Mouse (Mus musculus) heart, embryonic 13.5 days (tissue): ENCODE data around the gene Snf8. TPM values are rescaled to one million over a fixed set of nuclear protein-coding genes. Genes with fewer than 3 reads are reported as not detected.

Source experiments
- ATAC-seq: fragments of 200-750 bp; cut with Nextera tagmentation; 2 replicates; pipeline ENCODE4 v1.8.0; 2017; ENCODE audit warnings: moderate TSS enrichment; ENCODE audit not compliant: insufficient number of reproducible peaks, low FRiP score, low TSS enrichment; ENCODE audit errors: extremely low read depth
- H3K27ac ChIP-seq: fragments of 300-500 bp; sonication (generic); replicated peaks from 2 replicates; pipeline ENCODE4 v1.5.1; 2015; ENCODE audit warnings: moderate library complexity, mild to moderate bottlenecking, inconsistent platforms
- H3K27me3 ChIP-seq: fragments of 300-500 bp; sonication (generic); replicated peaks from 2 replicates; pipeline ENCODE4 v1.6.1; 2015; ENCODE audit warnings: mild to moderate bottlenecking, inconsistent platforms
- H3K36me3 ChIP-seq: fragments of 300-500 bp; sonication (generic); 2 replicates; pipeline ENCODE4 v1.6.1; 2015; ENCODE audit warnings: mild to moderate bottlenecking, inconsistent platforms
- H3K4me1 ChIP-seq: fragments of 300-500 bp; sonication (generic); 2 replicates; pipeline ENCODE4 v1.6.1; 2015; ENCODE audit warnings: inconsistent platforms
- H3K4me2 ChIP-seq: fragments of 300-500 bp; sonication (generic); 2 replicates; pipeline ENCODE4 v1.6.1; 2015; ENCODE audit warnings: inconsistent platforms, mild to moderate bottlenecking, moderate library complexity
- H3K4me3 ChIP-seq: fragments of 300-500 bp; sonication (generic); 2 replicates; pipeline ENCODE4 v1.5.1; 2015; ENCODE audit warnings: moderate library complexity, mild to moderate bottlenecking, inconsistent platforms
- H3K9ac ChIP-seq: fragments of 300-500 bp; sonication (generic); 2 replicates; pipeline ENCODE4 v1.6.1; 2015; ENCODE audit warnings: inconsistent platforms, mild to moderate bottlenecking, moderate library complexity
- H3K9me3 ChIP-seq: fragments of 300-500 bp; sonication (generic); 2 replicates; pipeline ENCODE4 v1.6.1; 2016; ENCODE audit warnings: inconsistent platforms
- WGBS: fragments of 180-500 bp; shearing (Covaris S2); methylation state at CpG from one replicate; pipeline ENCODE4 v1.1.7; 2015; ENCODE audit warnings: mixed read lengths; 5-methylcytosine and 5-hydroxymethylcytosine counted together
- polyA plus RNA-seq: library from polyadenylated mRNA; unstranded; fragments of >200 nt; fragmentation: Nextera tagmentation; extraction: Ambion mirVana; gene quantifications from 2 replicates; pipeline ENCODE4 v1.2.1, GENCODE M21; 2015

Snf8 gene
- polyA plus RNA-seq = 68.3 and 74.7 TPM in 2 replicates

DNA sequence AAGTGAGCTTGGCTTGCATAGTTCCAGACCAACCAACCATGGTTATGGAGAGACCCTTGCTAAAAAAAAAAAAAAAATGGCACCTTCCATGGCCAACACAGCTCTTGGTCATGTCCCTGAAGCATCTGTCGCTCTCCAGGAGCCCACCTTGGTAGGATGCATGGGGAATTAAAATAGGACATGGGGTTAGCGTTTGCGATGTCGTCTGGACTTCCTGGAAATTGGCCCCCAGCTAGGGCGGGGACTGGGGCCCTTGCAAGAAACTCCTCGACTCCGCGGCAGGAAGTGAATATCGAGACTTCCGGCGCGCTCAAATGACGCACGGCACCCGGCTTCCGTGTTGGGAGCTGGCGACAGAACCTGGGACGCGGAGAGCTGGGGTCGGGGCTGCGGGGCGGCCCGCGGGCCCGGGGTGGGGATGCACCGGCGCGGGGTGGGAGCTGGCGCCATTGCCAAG is at the start of gene Snf8:
Gene Snf8, plus strand, starts transcription at position 290 of the 457 bp plus-strand sequence.
- H3K27ac ChIP-seq = peak within 1 kb of the TSS; percentile 61
- H3K9me3 ChIP-seq = peaks cover 3% of the 10 kb centered on the region; the same call in 1 of the 2 replicates
- peaks cover 22% of the 10 kb centered on the region for H3K4me1 ChIP-seq
- H3K4me3 ChIP-seq = peak within 1 kb of the TSS; percentile 83
- WGBS = 0% methylated on average over 29 of the region's 29 CpGs
- ATAC-seq = peak; percentile 51
- H3K36me3 ChIP-seq = peaks cover 22% of the 10 kb centered on the region
- no peaks in the 10 kb centered on the region; the same call in 1 of the 2 replicates for H3K27me3 ChIP-seq
- peak within 1 kb of the TSS; percentile 91 for H3K9ac ChIP-seq
- H3K4me2 ChIP-seq = peak within 1 kb of the TSS; percentile 95

GRCm38 (mm10) chr11:95987854-95988447 is 46.7 kb upstream of the Snf8 start:
- Histone ChIP-seq H3K9ac (peak overlapping the region; percentile 73), H3K27ac (peak overlapping the region; percentile 81), H3K4me2 (peak overlapping the region; percentile 38), H3K36me3 (peaks cover 7% of the 10 kb centered on the region; the same call in 1 of the 2 replicates), H3K4me1 (peaks cover 80% of the 10 kb centered on the region), H3K9me3 (no peaks in the 10 kb centered on the region), H3K4me3 (no peak overlapping the region), H3K27me3 (no peaks in the 10 kb centered on the region)
- ATAC-seq = no peak
- WGBS = 67% methylated on average over 6 of the region's 6 CpGs

- Histone ChIP-seq H3K4me1 (peaks cover 80% of the 10 kb centered on the region), H3K36me3 (peaks cover 7% of the 10 kb centered on the region; the same call in 1 of the 2 replicates), H3K27ac (peak overlapping the region; percentile 81), H3K4me2 (peak overlapping the region; percentile 38), H3K27me3 (no peaks in the 10 kb centered on the region), H3K9me3 (no peaks in the 10 kb centered on the region), H3K9ac (peak overlapping the region; percentile 73), H3K4me3 (no peak overlapping the region)
- WGBS = 23% methylated on average over 9 of the region's 9 CpGs
- no peak for ATAC-seq
These were observed 46.2 kb upstream of the Snf8 start for GRCm38 (mm10) chr11:95988533-95988932.

- peak overlapping the region; percentile 86 for H3K4me2 ChIP-seq
- H3K36me3 ChIP-seq = peaks cover 18% of the 10 kb centered on the region
- ATAC-seq = no peak
- no peak overlapping the region for H3K4me3 ChIP-seq
- H3K9me3 ChIP-seq = no peaks in the 10 kb centered on the region
- H3K27ac ChIP-seq = peak overlapping the region; percentile 92
- H3K9ac ChIP-seq = peak overlapping the region; percentile 73
- H3K27me3 ChIP-seq = no peaks in the 10 kb centered on the region
- WGBS = 67% methylated on average over 8 of the region's 8 CpGs
- H3K4me1 ChIP-seq = peaks cover 78% of the 10 kb centered on the region
These were observed 44.8 kb upstream of the Snf8 start for GRCm38 (mm10) chr11:95989864-95990263.

DNA sequence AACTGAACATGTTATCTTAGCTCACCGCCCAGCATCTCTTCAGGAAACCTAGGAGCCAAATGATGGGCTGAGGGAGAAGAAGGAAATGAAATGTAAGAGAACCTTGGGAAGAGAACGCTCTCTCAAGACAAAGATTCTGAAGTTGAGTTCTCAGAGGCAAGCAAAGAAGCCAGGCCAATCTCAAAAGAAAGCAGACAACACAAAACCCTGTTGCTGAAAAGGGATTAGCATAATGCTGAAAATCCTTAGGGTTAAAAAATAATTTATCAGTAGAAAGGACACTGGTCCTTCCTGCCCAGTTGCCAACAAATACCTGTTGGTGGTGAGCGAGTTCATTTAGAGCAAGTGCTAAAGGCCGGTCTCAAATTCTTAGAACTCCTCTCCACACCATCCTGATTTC is 44.3 kb upstream of the Snf8 start:
- Histone ChIP-seq H3K27ac (peak overlapping the region; percentile 92), H3K27me3 (no peaks in the 10 kb centered on the region), H3K4me2 (peak overlapping the region; percentile 86), H3K9ac (peak overlapping the region; percentile 91), H3K9me3 (no peaks in the 10 kb centered on the region), H3K36me3 (peaks cover 23% of the 10 kb centered on the region), H3K4me3 (peak overlapping the region; percentile 61), H3K4me1 (peaks cover 78% of the 10 kb centered on the region)
- whole genome bisulfite sequencing = 43% methylated on average over 4 of the region's 4 CpGs
- no peak for ATAC-seq

GRCm38 (mm10) chr11:95990886-95991708 is 43.6 kb upstream of the Snf8 start:
- Histone ChIP-seq H3K9me3 (no peaks in the 10 kb centered on the region), H3K4me3 (peak overlapping the region; percentile 61), H3K4me1 (peaks cover 76% of the 10 kb centered on the region), H3K27ac (peak overlapping the region; percentile 92), H3K4me2 (peak overlapping the region; percentile 86), H3K36me3 (peaks cover 29% of the 10 kb centered on the region), H3K27me3 (no peaks in the 10 kb centered on the region), H3K9ac (peak overlapping the region; percentile 91)
- peak; percentile 35 for ATAC-seq
- 5% methylated on average over 47 of the region's 49 CpGs for WGBS

GRCm38 (mm10) chr11:95994151-95994550 is 40.5 kb upstream of the Snf8 start:
- no peaks in the 10 kb centered on the region for H3K27me3 ChIP-seq
- no peak for ATAC-seq
- no peak overlapping the region for H3K27ac ChIP-seq
- no peak overlapping the region for H3K9ac ChIP-seq
- no peak overlapping the region for H3K4me2 ChIP-seq
- H3K4me3 ChIP-seq = no peak overlapping the region
- H3K36me3 ChIP-seq = peaks cover 31% of the 10 kb centered on the region
- H3K9me3 ChIP-seq = no peaks in the 10 kb centered on the region
- peaks cover 61% of the 10 kb centered on the region for H3K4me1 ChIP-seq
- WGBS = 89% methylated on average over 8 of the region's 8 CpGs

- peak overlapping the region; percentile 94 for H3K4me2 ChIP-seq
- 3% methylated on average over 12 of the region's 12 CpGs for WGBS
These were observed 31.4 kb upstream of the Snf8 start for GRCm38 (mm10) chr11:96003100-96003900.

DNA sequence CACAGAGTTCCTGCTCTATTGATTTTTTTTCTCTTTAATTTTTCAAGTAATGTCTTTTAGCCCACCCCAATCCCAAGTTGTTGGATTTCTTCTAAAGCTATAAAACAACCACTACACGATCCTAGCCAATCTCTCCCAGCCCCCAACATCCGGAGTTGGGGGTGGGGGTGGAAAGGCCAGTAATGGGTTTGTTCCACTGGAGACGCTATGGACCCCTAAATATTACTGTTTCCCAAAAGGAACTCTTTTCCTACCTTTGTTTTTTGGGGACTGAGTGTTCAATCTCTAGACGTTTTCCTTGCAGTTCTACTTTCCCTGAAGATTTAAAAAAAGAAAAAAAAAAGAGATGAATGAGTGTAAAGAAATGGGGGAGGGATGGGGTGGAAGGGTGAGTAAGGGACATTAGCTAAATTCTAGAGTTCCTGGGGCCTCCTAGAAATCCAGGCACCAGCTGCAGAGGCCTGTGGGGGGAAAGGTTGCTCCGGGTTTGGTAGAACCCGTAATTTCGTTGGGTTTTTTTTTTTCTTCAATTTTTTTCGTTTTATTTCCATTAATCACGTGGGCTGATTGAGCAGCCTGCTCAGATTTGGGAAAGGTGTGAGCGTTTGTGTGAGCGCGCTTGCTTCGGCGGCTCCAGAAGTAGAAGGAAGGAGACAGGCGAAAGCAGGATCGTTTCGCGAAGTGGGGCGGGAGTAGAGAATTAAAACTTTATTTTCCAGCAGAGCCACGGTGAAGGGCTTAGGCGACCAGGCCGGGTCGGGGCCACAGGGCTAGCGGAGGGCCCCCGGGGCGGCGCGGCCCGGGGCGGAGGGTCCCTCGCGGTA is 30.5 kb upstream of the Snf8 start:
- no peaks in the 10 kb centered on the region for H3K9me3 ChIP-seq
- H3K27ac ChIP-seq = peak overlapping the region; percentile 97
- peak overlapping the region; percentile 96 for H3K9ac ChIP-seq
- H3K4me2 ChIP-seq = peak overlapping the region; percentile 94
- WGBS = under 1% methylated on average over 32 of the region's 32 CpGs
- peaks cover 45% of the 10 kb centered on the region for H3K4me1 ChIP-seq
- no peaks in the 10 kb centered on the region for H3K27me3 ChIP-seq
- ATAC-seq = no peak
- peak overlapping the region; percentile 79 for H3K4me3 ChIP-seq
- H3K36me3 ChIP-seq = no peaks in the 10 kb centered on the region

More at GRCm38 (mm10) chr11:96003100-96003900, 31.4 kb upstream of the Snf8 start:
- Histone ChIP-seq H3K9ac (peak overlapping the region; percentile 96), H3K4me3 (peak overlapping the region; percentile 79), H3K36me3 (no peaks in the 10 kb centered on the region), H3K4me1 (peaks cover 47% of the 10 kb centered on the region), H3K27ac (peak overlapping the region; percentile 49; the same call in 1 of the 2 replicates), H3K27me3 (no peaks in the 10 kb centered on the region), H3K9me3 (no peaks in the 10 kb centered on the region)
- no peak for ATAC-seq

- Histone ChIP-seq H3K9ac (peak overlapping the region; percentile 96), H3K36me3 (no peaks in the 10 kb centered on the region), H3K9me3 (no peaks in the 10 kb centered on the region), H3K27ac (peak overlapping the region; percentile 97), H3K4me1 (peaks cover 44% of the 10 kb centered on the region), H3K27me3 (no peaks in the 10 kb centered on the region), H3K4me2 (peak overlapping the region; percentile 94), H3K4me3 (peak overlapping the region; percentile 79)
- under 1% methylated on average over 47 of the region's 57 CpGs for WGBS
- ATAC-seq = no peak
These were observed 29.8 kb upstream of the Snf8 start for GRCm38 (mm10) chr11:96004793-96005402.
